Comparison of ENCODE assay signal across 15 mouse cellular contexts in genomic region chr7:67528821-67529221, GRCm38 (mm10).
DNase-seq lines count a peak whose midpoint lies in the region; ATAC-seq and TF ChIP-seq lines count a peak whose summit lies in the region.
"Had no signal": no experiment of that assay in that cellular context is flagged by ENCODE, and none has a peak within 500 bp of the region (broad histone marks: within the 10 kb centered on the region; RNA-seq: fewer than 3 reads in every experiment).

No protein-coding gene starts in this region.

- no peak overlapping the region for H3K9ac ChIP-seq in limb, embryonic 15.5 days
- H3K9ac ChIP-seq: heart, embryonic 15.5 days; liver, embryonic 12.5 days had no signal

- peak overlapping the region; percentile 61 for H3K4me3 ChIP-seq in testis, adult 2 months (ENCODE audit: control insufficient read depth, low read depth, low read length)
- H3K4me3 ChIP-seq in limb, embryonic 15.5 days, result no peak overlapping the region
- H3K4me3 ChIP-seq: heart, embryonic 15.5 days; liver, embryonic 12.5 days had no signal

- H3K27me3 ChIP-seq in testis, adult 2 months (ENCODE audit: control insufficient read depth, insufficient read depth, low read length), result no peaks in the 10 kb centered on the region
- no peaks in the 10 kb centered on the region for H3K27me3 ChIP-seq in limb, embryonic 15.5 days
- H3K27me3 ChIP-seq: heart, embryonic 15.5 days; liver, embryonic 12.5 days had no signal

- H3K27ac ChIP-seq in testis, adult 2 months (ENCODE audit: control insufficient read depth, insufficient read depth, low read depth, low read length), result peak overlapping the region; percentile 32
- H3K27ac ChIP-seq in limb, embryonic 15.5 days, result peak overlapping the region; percentile 54; the same call in 1 of the 2 replicates
- H3K27ac ChIP-seq: liver, embryonic 12.5 days had no signal

- peak; percentile 36; the same call in 1 of the 2 replicates for ATAC-seq in cerebellum, adult (ENCODE audit: insufficient number of reproducible peaks, low FRiP score, low TSS enrichment)
- ATAC-seq in limb, embryonic 15.5 days (ENCODE audit: insufficient number of reproducible peaks, low FRiP score, low TSS enrichment, low read depth), result no peak
- ATAC-seq: liver, embryonic 12.5 days; lung, postnatal 0 days had no signal

- no peaks in the 10 kb centered on the region; the same call in 1 of the 2 replicates for H3K36me3 ChIP-seq in testis, adult 2 months (ENCODE audit: control insufficient read depth, insufficient read depth, low read length)
- no peaks in the 10 kb centered on the region for H3K36me3 ChIP-seq in limb, embryonic 15.5 days
- H3K36me3 ChIP-seq: heart, embryonic 15.5 days; liver, embryonic 12.5 days had no signal

- H3K4me1 ChIP-seq in testis, adult 2 months (ENCODE audit: control insufficient read depth, insufficient read depth, low read length), result peaks cover 14% of the 10 kb centered on the region
- peaks cover 25% of the 10 kb centered on the region for H3K4me1 ChIP-seq in limb, embryonic 15.5 days
- H3K4me1 ChIP-seq: liver, embryonic 12.5 days had no signal

- H3K9me3 ChIP-seq in limb, embryonic 15.5 days, result no peaks in the 10 kb centered on the region
- H3K9me3 ChIP-seq: G1E; heart, embryonic 15.5 days; liver, embryonic 12.5 days had no signal

- no peak for DNase-seq in cerebellum, adult 11 months
- DNase-seq in layer of hippocampus, adult 11-12 months (ENCODE audit: low spot score), result peak; percentile 44
- no peak for DNase-seq in layer of hippocampus, adult 18-20 months (ENCODE audit: low spot score in 2 of 2)
- DNase-seq in testis, postnatal 14 days (ENCODE audit: low spot score), result no peak
- DNase-seq in adrenal gland, postnatal 36 days, result no peak
- DNase-seq: gastrocnemius, postnatal 14 days; thymus, adult 2 months had no signal

- WGBS in limb, embryonic 15.5 days, result 78% methylated on average over 18 of the region's 18 CpGs

- TF ChIP-seq CTCF in testis, adult 2 months (IDR thresholded peaks at IDR 0.05; ENCODE audit: control insufficient read depth, insufficient read depth, insufficient replicate concordance, low read depth, low read length), result no peak

- no peak for TF ChIP-seq POLR2A in testis, adult 2 months (IDR thresholded peaks at IDR 0.05; ENCODE audit: control insufficient read depth, low read depth, low read length)

- H3K4me2 ChIP-seq in limb, embryonic 15.5 days, result no peak overlapping the region
- H3K4me2 ChIP-seq: heart, embryonic 15.5 days; liver, embryonic 12.5 days; midbrain, embryonic 11.5 days had no signal
